21 mouse cellular contexts compared by ENCODE assay signal in the genomic region with DNA sequence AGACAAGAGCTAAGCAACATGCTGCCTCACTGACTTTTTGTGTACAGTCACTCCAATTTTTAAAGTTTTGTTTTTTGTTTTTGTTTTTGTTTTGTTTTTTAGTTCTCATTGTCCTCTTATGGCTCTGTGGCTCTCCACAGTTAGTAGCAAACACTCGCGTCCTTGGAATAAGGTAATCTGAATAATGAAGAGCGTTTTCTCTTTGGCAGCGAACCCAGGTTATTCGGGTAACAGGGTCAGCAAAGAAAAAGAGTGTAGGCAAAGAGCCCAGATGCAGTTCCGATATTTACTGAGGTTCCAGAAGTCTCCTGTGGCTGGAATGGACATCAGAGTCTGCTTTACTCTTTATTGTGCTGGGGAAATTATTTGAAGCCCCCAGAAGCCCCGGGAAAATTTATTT.
DNase-seq lines count a peak whose midpoint lies in the region; ATAC-seq lines count a peak whose summit lies in the region.
"Had no signal": no experiment of that assay in that cellular context is flagged by ENCODE, and none has a peak within 500 bp of the region (broad histone marks: within the 10 kb centered on the region; RNA-seq: fewer than 3 reads in every experiment).

No protein-coding gene starts in this region.

- WGBS in hindbrain, embryonic 14.5 days = 78% methylated on average over 7 of the region's 7 CpGs

- H3K27me3 ChIP-seq in hindbrain, embryonic 14.5 days (ENCODE audit: control insufficient read depth, insufficient read depth, low read length) = no peaks in the 10 kb centered on the region
- H3K27me3 ChIP-seq: embryonic facial prominence, embryonic 15.5 days; heart, embryonic 15.5 days; hindbrain, embryonic 12.5 days; limb, embryonic 15.5 days; midbrain, embryonic 15.5 days; neural tube, embryonic 15.5 days; stomach, embryonic 15.5 days had no signal

- DNase-seq in gastrocnemius, adult 18-20 months (ENCODE audit: low spot score) = peak; percentile 58
- no peak for DNase-seq in gastrocnemius, postnatal 14 days
- peak; percentile 27 to 63 for DNase-seq in heart, adult 9 months (ENCODE audit: low spot score in 2 of 2)
- DNase-seq in heart, postnatal 25 days (ENCODE audit: low spot score) = no peak
- DNase-seq in right cerebral cortex, adult 18-20 months = peak; percentile 15
- no peak for DNase-seq in right cerebral cortex, postnatal 36 days (ENCODE audit: low spot score in 2 of 2)
- DNase-seq in hindbrain, embryonic 14.5 days (ENCODE audit: low spot score) = no peak
- DNase-seq: cerebellum, postnatal 36 days; kidney, adult 8-10 months; liver, postnatal 0 days; lung, postnatal 14 days; right cerebral cortex, postnatal 14 days had no signal

- intact Hi-C loops in gastrocnemius, postnatal 14 days (cut with DNase I; ENCODE audit: low total_unique reads) = no loop called here
- intact Hi-C loops in heart, postnatal 25 days (cut with DNase I) = loop anchor here (5.0 to 10.0 kb wide), 2 partner anchors 390 to 572 kb away; no protein-coding TSS in a partner anchor

- H3K27ac ChIP-seq in hindbrain, embryonic 14.5 days = no peak overlapping the region
- H3K27ac ChIP-seq: embryonic facial prominence, embryonic 15.5 days; heart, embryonic 15.5 days; hindbrain, embryonic 12.5 days; limb, embryonic 15.5 days; midbrain, embryonic 15.5 days; neural tube, embryonic 15.5 days; stomach, embryonic 15.5 days had no signal

- no peak overlapping the region for H3K4me3 ChIP-seq in hindbrain, embryonic 14.5 days (replicated peaks; ENCODE audit: low read length)
- H3K4me3 ChIP-seq: embryonic facial prominence, embryonic 15.5 days; heart, embryonic 15.5 days; hindbrain, embryonic 12.5 days; limb, embryonic 15.5 days; megakaryocyte, embryonic 14.5 days; midbrain, embryonic 15.5 days; neural tube, embryonic 15.5 days; stomach, embryonic 15.5 days had no signal

- H3K9me3 ChIP-seq in hindbrain, embryonic 14.5 days (ENCODE audit: control insufficient read depth, low read length) = no peaks in the 10 kb centered on the region
- H3K9me3 ChIP-seq: embryonic facial prominence, embryonic 15.5 days; heart, embryonic 15.5 days; hindbrain, embryonic 12.5 days; limb, embryonic 15.5 days; midbrain, embryonic 15.5 days; neural tube, embryonic 15.5 days; stomach, embryonic 15.5 days had no signal

- ATAC-seq in hindbrain, embryonic 14.5 days (ENCODE audit: low FRiP score) = no peak
- ATAC-seq: forebrain, embryonic 16.5 days; liver, postnatal 0 days; midbrain, embryonic 15.5 days had no signal

- no peak overlapping the region for H3K9ac ChIP-seq in hindbrain, embryonic 14.5 days
- H3K9ac ChIP-seq: embryonic facial prominence, embryonic 15.5 days; heart, embryonic 15.5 days; hindbrain, embryonic 12.5 days; limb, embryonic 15.5 days; liver, postnatal 0 days; midbrain, embryonic 15.5 days; neural tube, embryonic 15.5 days; stomach, embryonic 15.5 days had no signal

- no peaks in the 10 kb centered on the region for H3K4me1 ChIP-seq in hindbrain, embryonic 14.5 days (replicated peaks; ENCODE audit: control insufficient read depth, insufficient read depth, low read length)
- H3K4me1 ChIP-seq: embryonic facial prominence, embryonic 15.5 days; hindbrain, embryonic 12.5 days; limb, embryonic 15.5 days; midbrain, embryonic 15.5 days; neural tube, embryonic 15.5 days; stomach, embryonic 15.5 days had no signal

- H3K4me2 ChIP-seq in hindbrain, embryonic 14.5 days (replicated peaks) = no peak overlapping the region
- H3K4me2 ChIP-seq: embryonic facial prominence, embryonic 15.5 days; hindbrain, embryonic 12.5 days; limb, embryonic 15.5 days; midbrain, embryonic 15.5 days; neural tube, embryonic 15.5 days; stomach, embryonic 15.5 days had no signal

- H3K36me3 ChIP-seq in hindbrain, embryonic 14.5 days (replicated peaks; ENCODE audit: control insufficient read depth, insufficient read depth) = no peaks in the 10 kb centered on the region
- H3K36me3 ChIP-seq: embryonic facial prominence, embryonic 15.5 days; heart, embryonic 15.5 days; hindbrain, embryonic 12.5 days; limb, embryonic 15.5 days; midbrain, embryonic 15.5 days; neural tube, embryonic 15.5 days; stomach, embryonic 15.5 days had no signal

Comparison
In these comparisons a context has a peak if more than half of its experiments do, and no peak if none do; other contexts are left out.
1. DNase-seq: peak in gastrocnemius, adult 18-20 months (single experiment), heart, adult 9 months (2 of 2) and right cerebral cortex, adult 18-20 months (single experiment); none in gastrocnemius, postnatal 14 days (single experiment), heart, postnatal 25 days (single experiment), right cerebral cortex, postnatal 36 days (0 of 2) and hindbrain, embryonic 14.5 days (single experiment).